Mouse (Mus musculus) NIH3T3 (cell line): ENCODE data around the gene Podxl.
A peak's percentile ranks its signal among the peaks of the same experiment; 100 is the strongest.

Experiments used
- DNase-seq: peaks from one replicate; pipeline ENCODE4 v3.0.0-alpha.2; 2012; ENCODE audit warnings: low read depth

Gene Podxl

GRCm38 (mm10) chr6:31563235-31564181 is at the start of gene Podxl:
Podxl (minus strand) TSS chr6:31563981.
- DNase-seq: no peak

GRCm38 (mm10) chr6:31612560-31613270 is 48.9 kb upstream of the Podxl start:
- no peak for DNase-seq

- DNase-seq: no peak
Measured at GRCm38 (mm10) chr6:31606429-31606828, 42.6 kb upstream of the Podxl start.

GRCm38 (mm10) chr6:31604629-31605265 is 41.0 kb upstream of the Podxl start:
- DNase-seq: no peak

- DNase-seq: no peak
Measured at GRCm38 (mm10) chr6:31602489-31602888, 38.7 kb upstream of the Podxl start.

- DNase-seq: no peak
Measured at GRCm38 (mm10) chr6:31601131-31601530, 37.4 kb upstream of the Podxl start.

- no peak for DNase-seq
Measured at GRCm38 (mm10) chr6:31599863-31600262, 36.1 kb upstream of the Podxl start.

- no peak for DNase-seq
Measured at GRCm38 (mm10) chr6:31598349-31598911, 34.6 kb upstream of the Podxl start.

GRCm38 (mm10) chr6:31597136-31597460 is 33.3 kb upstream of the Podxl start:
- no peak for DNase-seq

- DNase-seq: peak; percentile 28
Measured at GRCm38 (mm10) chr6:31596346-31597135, 32.8 kb upstream of the Podxl start.

GRCm38 (mm10) chr6:31592579-31593238 is 28.9 kb upstream of the Podxl start:
- peak; percentile 24 for DNase-seq

GRCm38 (mm10) chr6:31592128-31592527 is 28.3 kb upstream of the Podxl start:
- DNase-seq: no peak

GRCm38 (mm10) chr6:31591676-31592075 is 27.9 kb upstream of the Podxl start:
- no peak for DNase-seq

- no peak for DNase-seq
Measured at GRCm38 (mm10) chr6:31590754-31591153, 27.0 kb upstream of the Podxl start.

GRCm38 (mm10) chr6:31589268-31589667 is 25.5 kb upstream of the Podxl start:
- no peak for DNase-seq

- DNase-seq: no peak
Measured at GRCm38 (mm10) chr6:31587655-31588054, 23.9 kb upstream of the Podxl start.

GRCm38 (mm10) chr6:31586127-31586526 is 22.3 kb upstream of the Podxl start:
- no peak for DNase-seq

GRCm38 (mm10) chr6:31576151-31576550 is 12.4 kb upstream of the Podxl start:
- peak; percentile 24 for DNase-seq

GRCm38 (mm10) chr6:31575063-31575462 is 11.3 kb upstream of the Podxl start:
- DNase-seq: no peak

- DNase-seq: no peak
Measured at GRCm38 (mm10) chr6:31571459-31571858, 7.7 kb upstream of the Podxl start.

- peak; percentile 63 for DNase-seq
Measured at GRCm38 (mm10) chr6:31568070-31568595, 4.4 kb upstream of the Podxl start.
